Mouse (Mus musculus) ES-E14 (cell line): ENCODE results near the gene Atp5e. TPM values are rescaled to one million over a fixed set of nuclear protein-coding genes. Genes with fewer than 3 reads are reported as not detected.
A peak's percentile ranks its signal among the peaks of the same experiment; 100 is the strongest.

Experiments
- DNase-seq: peaks from one replicate; pipeline ENCODE4 v3.0.0-alpha.2; 2013; ENCODE audit warnings: low read depth, low spot score
- H3K27ac ChIP-seq: 2 replicates; pipeline ENCODE4 v1.5.1; 2012; ENCODE audit warnings: low read depth, mild to moderate bottlenecking, low read length, moderate library complexity, mixed read lengths; ENCODE audit not compliant: poor library complexity, insufficient read depth, severe bottlenecking
- H3K36me3 ChIP-seq: 2 replicates; pipeline ENCODE4 v1.6.1; 2012; ENCODE audit warnings: mild to moderate bottlenecking, low read length, moderate library complexity, mixed read lengths; ENCODE audit not compliant: control insufficient read depth, poor library complexity, insufficient read depth, severe bottlenecking
- H3K4me1 ChIP-seq, 2 experiments: fragments of 150-350 bp in 1 of 2; sonication (generic) in 1 of 2; 2 replicates each; pipeline ENCODE4 v1.6.1; 2012; ENCODE audit warnings: low read length in 2 of 2, mild to moderate bottlenecking in 1 of 2, mixed read lengths in 1 of 2; ENCODE audit not compliant: control insufficient read depth in 2 of 2, insufficient read depth in 2 of 2, poor library complexity in 1 of 2
- H3K4me3 ChIP-seq, 2 experiments: fragments of 150-350 bp in 1 of 2; sonication (generic) in 1 of 2; 2 replicates each; pipeline ENCODE4 v1.5.1; 2012; ENCODE audit warnings: low read length in 2 of 2, low read depth in 1 of 2, mild to moderate bottlenecking in 1 of 2, mixed read lengths in 1 of 2; ENCODE audit not compliant: insufficient read depth in 1 of 2, poor library complexity in 1 of 2, severe bottlenecking in 1 of 2
- H3K9ac ChIP-seq: 2 replicates; pipeline ENCODE4 v1.6.1; 2012; ENCODE audit warnings: low read depth, mild to moderate bottlenecking, low read length, mixed read lengths; ENCODE audit not compliant: poor library complexity, insufficient read depth, severe bottlenecking
- H3K9me3 ChIP-seq: fragments of 150-350 bp; sonication (generic); 2 replicates; pipeline ENCODE4 v1.6.1; 2012; ENCODE audit warnings: low read depth, mild to moderate bottlenecking, low read length; ENCODE audit not compliant: control insufficient read depth, insufficient read depth
- CHD2 ChIP-seq: IDR thresholded peaks from 2 replicates; pipeline ENCODE4 v1.6.1; 2014; ENCODE audit warnings: mild to moderate bottlenecking, low read depth, low read length, inconsistent platforms
- HCFC1 ChIP-seq: IDR thresholded peaks from 2 replicates; pipeline ENCODE4 v1.6.1; 2012; ENCODE audit warnings: low read length, inconsistent platforms, borderline replicate concordance; ENCODE audit not compliant: insufficient read depth
- MAFK ChIP-seq: IDR thresholded peaks from 2 replicates; pipeline ENCODE4 v1.6.1; 2014; ENCODE audit warnings: mild to moderate bottlenecking, low read depth, low read length, inconsistent platforms; ENCODE audit not compliant: insufficient read depth
- ZC3H11A ChIP-seq: IDR thresholded peaks from 2 replicates; pipeline ENCODE4 v1.6.1; 2012; ENCODE audit warnings: low read depth, mild to moderate bottlenecking, inconsistent platforms, low read length, borderline replicate concordance
- ZNF384 ChIP-seq: IDR thresholded peaks from 2 replicates; pipeline ENCODE4 v1.6.1; 2012; ENCODE audit warnings: low read depth, low read length, inconsistent platforms
- in situ Hi-C, 2 experiments: fragments of 600-800 bp; cut with MboI; formaldehyde crosslinking; loops; one replicate each; pipeline ENCODE4 v1.15.1; 2025; ENCODE audit warnings: low sequenced_read_pairs in 2 of 2, inconsistent platforms in 1 of 2; ENCODE audit not compliant: unreplicated experiment in 2 of 2
- total RNA-seq: library from RNA; depleted of rRNA; stranded (reverse); fragments of 300-350 nt; gene quantifications from 2 replicates; pipeline ENCODE4 v1.2.3, GENCODE M21; 2012; rRNA removed

The Atp5e gene
- total RNA-seq, 1 experiment = 37.4 TPM

DNA sequence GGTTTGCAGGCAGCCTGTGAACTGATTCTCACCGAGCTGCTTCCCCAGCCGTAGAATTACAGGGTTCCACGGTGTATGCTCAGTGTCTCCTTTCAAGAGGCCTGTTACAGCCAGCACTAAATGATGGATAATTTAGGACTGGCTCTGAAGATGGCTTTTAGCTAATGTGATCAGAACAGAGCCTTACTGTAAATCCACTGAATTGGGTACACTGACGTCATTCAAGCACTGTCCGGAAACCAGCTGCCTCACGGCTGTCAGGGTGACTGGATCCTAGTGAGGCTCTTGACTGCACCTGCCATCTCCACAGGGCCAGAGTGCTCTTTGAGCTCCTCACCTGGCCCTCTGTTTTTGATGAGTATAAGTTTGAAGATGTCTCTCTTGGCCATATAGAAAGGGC is 42.8 kb downstream of the Atp5e start:
- H3K4me1 ChIP-seq = no peaks in the 10 kb centered on the region
- DNase-seq = no peak
- in situ Hi-C loops = no loop called here
- no peak overlapping the region for H3K9ac ChIP-seq
- TF ChIP-seq ZC3H11A = no peak
- TF ChIP-seq MAFK = no peak
- no peak for TF ChIP-seq ZNF384
- no peak for TF ChIP-seq CHD2
- TF ChIP-seq HCFC1 = no peak
- peaks cover 42% of the 10 kb centered on the region for H3K36me3 ChIP-seq
- H3K4me3 ChIP-seq = no peak overlapping the region
- no peak overlapping the region for H3K27ac ChIP-seq
- H3K9me3 ChIP-seq = no peaks in the 10 kb centered on the region

DNA sequence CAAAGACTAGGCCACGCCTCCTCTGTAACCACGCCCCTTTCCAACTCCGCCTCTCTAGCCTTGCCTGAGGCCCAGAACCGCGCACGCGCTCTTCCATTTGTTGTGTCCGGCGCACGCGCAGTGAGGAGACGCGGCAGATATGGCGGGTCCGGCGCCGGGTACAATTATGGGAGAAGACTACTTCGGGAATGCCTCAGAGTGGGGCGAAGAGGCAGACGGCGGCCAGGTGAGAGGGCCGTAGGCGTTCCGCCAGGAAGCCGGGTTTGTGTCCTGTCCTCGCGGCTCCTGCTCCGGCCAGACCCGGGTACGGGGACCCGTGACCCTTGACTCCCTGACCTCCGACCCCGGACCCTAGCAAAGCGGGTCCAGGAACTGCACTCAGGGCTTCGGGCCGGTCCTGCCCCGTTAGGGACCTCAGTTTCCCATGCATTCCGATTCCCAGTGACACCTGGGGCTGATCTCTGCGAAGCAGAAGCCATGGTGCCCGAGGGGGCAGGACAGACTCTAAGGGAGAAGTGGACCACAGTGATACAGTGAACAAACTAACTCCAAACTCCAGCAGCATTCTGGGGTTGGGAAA is 48.1 kb downstream of the Atp5e start, which contains the start of gene Nelfcd:
Gene Nelfcd (plus strand): TSS at position 74 of the 580 bp plus-strand sequence.
- Histone ChIP-seq H3K27ac (peak within 1 kb of the TSS; percentile 70; the same call in 1 of the 2 replicates), H3K9ac (peak within 1 kb of the TSS; percentile 100), H3K4me1 (no peaks in the 10 kb centered on the region), H3K36me3 (no peaks in the 10 kb centered on the region; the same call in 1 of the 2 replicates), H3K9me3 (no peaks in the 10 kb centered on the region), H3K4me3 (peak within 1 kb of the TSS; percentile 92 to 100)
- in situ Hi-C loops = no loop called here
- DNase-seq = peak; percentile 95
- TF ChIP-seq HCFC1 = peak; percentile 49; the same call in 1 of the 2 replicates
- TF ChIP-seq MAFK = no peak
- no peak for TF ChIP-seq ZC3H11A
- peak; percentile 37; the same call in 1 of the 2 replicates for TF ChIP-seq CHD2

DNA sequence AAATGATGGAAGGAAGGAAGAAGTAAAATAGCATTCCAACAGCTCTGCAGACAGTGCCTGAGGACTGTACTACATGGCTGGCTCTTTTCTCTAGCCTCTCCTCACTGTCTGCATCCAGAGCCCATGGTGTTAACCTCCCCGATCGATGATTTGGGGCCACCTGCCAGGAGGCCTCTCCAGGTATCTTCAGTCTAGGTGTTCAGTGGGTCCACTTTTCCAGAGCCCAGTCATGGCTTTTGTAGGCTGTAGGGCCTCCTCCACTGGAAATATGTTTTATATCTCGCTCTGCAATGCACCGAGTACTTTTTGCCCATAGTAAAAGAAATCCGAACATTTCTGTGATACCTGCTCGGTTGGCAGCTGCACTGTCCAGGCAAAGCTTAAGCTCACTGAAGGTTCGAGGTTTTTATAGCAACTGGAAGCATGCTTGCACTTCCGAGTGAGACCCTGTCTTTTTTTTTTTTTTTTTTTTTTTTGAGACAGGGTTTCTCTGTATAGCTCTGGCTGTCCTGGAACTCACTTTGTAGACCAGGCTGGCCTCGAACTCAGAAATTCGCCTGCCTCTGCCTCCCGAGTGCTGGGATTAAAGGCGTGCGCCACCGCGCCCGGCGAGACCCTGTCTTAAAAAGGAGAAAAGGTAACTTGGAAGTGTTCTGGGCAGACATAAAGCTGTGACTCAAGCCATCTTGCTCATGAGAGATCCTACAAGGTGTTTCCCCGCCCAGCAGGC is 48.7 kb downstream of the Atp5e start:
- Histone ChIP-seq H3K4me1 (no peaks in the 10 kb centered on the region), H3K4me3 (peak overlapping the region in 1 of 2 experiments; percentile 92; a peak in 1 of 4 replicates), H3K27ac (no peak overlapping the region), H3K9ac (no peak overlapping the region), H3K36me3 (no peaks in the 10 kb centered on the region; the same call in 1 of the 2 replicates), H3K9me3 (no peaks in the 10 kb centered on the region)
- in situ Hi-C loops = no loop called here
- DNase-seq = no peak
- TF ChIP-seq ZC3H11A = no peak
- no peak for TF ChIP-seq HCFC1

DNA sequence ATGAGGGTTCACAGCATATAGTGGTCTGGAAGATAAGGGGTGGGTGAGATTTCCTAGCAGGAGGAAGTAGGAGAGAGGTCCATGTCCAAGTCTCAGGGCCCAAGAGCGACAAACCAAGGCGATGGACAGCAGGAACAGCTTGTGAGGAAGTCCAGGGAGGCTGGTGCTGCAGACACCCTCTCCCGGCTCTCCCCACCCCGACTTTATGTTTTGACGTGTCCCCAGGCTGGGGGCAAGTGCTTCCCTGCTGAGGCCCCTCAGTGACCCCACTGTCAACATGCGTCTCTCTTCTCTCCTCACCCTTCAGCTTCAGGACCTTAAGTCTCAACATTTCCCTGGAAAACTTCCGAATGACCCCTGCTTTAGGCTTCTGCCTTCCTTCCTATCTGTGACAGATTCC is 50.8 kb downstream of the Atp5e start:
- no peak overlapping the region for H3K4me3 ChIP-seq
- no peak overlapping the region for H3K27ac ChIP-seq
- H3K36me3 ChIP-seq = no peaks in the 10 kb centered on the region; the same call in 1 of the 2 replicates
- H3K9ac ChIP-seq = no peak overlapping the region
- TF ChIP-seq ZC3H11A (no peak), MAFK (no peak), HCFC1 (no peak), ZNF384 (no peak), CHD2 (no peak)
- H3K4me1 ChIP-seq = 0 out of 4 replicates have a peak, but pooled peaks cover 0 to 2% of the 10 kb centered on the region in 2 experiments
- H3K9me3 ChIP-seq = no peaks in the 10 kb centered on the region
- in situ Hi-C loops = no loop called here
- DNase-seq = no peak

Other genes starting within 250 kb of the Atp5e start
- gene Gnas, start 179.8 kb downstream of the Atp5e start, total RNA-seq = 196 and 202 TPM in 2 replicates
- gene Gm20721, start 117.4 kb downstream of the Atp5e start, total RNA-seq = 15.6 and 17.7 TPM in 2 replicates
- 63.8 and 83.0 TPM in 2 replicates for gene Nelfcd, start 48.3 kb downstream of the Atp5e start, total RNA-seq
- 207 and 324 TPM in 2 replicates for gene Ctsz, start 25.1 kb downstream of the Atp5e start, total RNA-seq
- 0.18 TPM in 1 of 2 replicates, not detected in the other for gene Tubb1, start 13.4 kb downstream of the Atp5e start, total RNA-seq
- 52.4 and 63.4 TPM in 2 replicates for gene Prelid3b, start 9.0 kb upstream of the Atp5e start, total RNA-seq
- gene Zfp831, start 179.4 kb upstream of the Atp5e start, total RNA-seq = 0.05 TPM in 1 of 2 replicates, not detected in the other